Mouse (Mus musculus): Measurements from ENCODE around the gene Hirip3. TPM values are rescaled to one million over a fixed set of nuclear protein-coding genes. Genes with fewer than 3 reads are reported as not detected.
A peak's percentile ranks its signal among the peaks of the same experiment; 100 is the strongest.

Gene Hirip3
- total and polyA plus RNA-seq, 3 experiments: 55.6 to 137 TPM; not detected in 1

DNA sequence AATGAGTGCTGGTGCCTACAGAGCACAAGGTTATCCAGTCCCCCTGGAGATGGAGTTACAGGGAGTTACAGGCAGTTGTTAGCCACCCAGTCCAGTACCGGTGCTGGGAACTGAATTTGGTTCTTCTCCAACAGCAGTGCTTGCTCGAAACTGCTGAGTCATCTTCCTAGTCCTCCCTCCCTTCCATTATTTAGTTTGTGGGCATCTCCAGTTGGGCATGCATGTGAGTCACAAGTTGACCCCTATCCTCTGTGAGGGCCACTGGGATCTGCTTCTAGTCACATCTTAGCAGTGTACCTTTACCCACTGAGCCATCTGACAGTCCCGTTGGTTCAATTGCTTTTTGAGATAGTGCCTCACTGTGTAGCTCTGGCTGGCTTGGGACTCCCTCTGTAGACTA, 43.8 kb downstream of the Hirip3 start:
- peak; percentile 44; the same call in 1 of the 2 replicates for TF ChIP-seq GABPA (IDR thresholded peaks at IDR 0.05; ENCODE audit: low read depth, low read length)
- no peak for TF ChIP-seq ZMIZ1 (IDR thresholded peaks at IDR 0.05; ENCODE audit: low read depth, low read length)
- no peak for TF ChIP-seq USF1 (IDR thresholded peaks at IDR 0.05; ENCODE audit: low read depth, low read length)
- peak; percentile 68; the same call in 1 of the 2 replicates for TF ChIP-seq MAFK (IDR thresholded peaks at IDR 0.05; ENCODE audit: borderline replicate concordance, low read depth, low read length)
- H3K4me3 ChIP-seq (ENCODE audit: control insufficient read depth in 1 of 2, insufficient read depth in 1 of 2, low read depth in 2 of 2, low read length in 2 of 2): no peak overlapping the region
- H3K36me3 ChIP-seq (ENCODE audit: control insufficient read depth in 1 of 2, insufficient read depth in 2 of 2, low read length in 2 of 2): no peaks in the 10 kb centered on the region; a peak in 1 of 4 replicates
- DNase-seq (ENCODE audit: low read depth, low spot score): peak; percentile 45
- H3K27me3 ChIP-seq (ENCODE audit: control insufficient read depth in 1 of 2, insufficient read depth in 2 of 2, low read length in 2 of 2): no peaks in the 10 kb centered on the region; a peak in 3 of 4 replicates
- H3K4me1 ChIP-seq (ENCODE audit: control insufficient read depth in 1 of 2, insufficient read depth in 2 of 2, low read length in 2 of 2): peaks cover 0 to 6% of the 10 kb centered on the region in 2 experiments; a peak in 2 of 4 replicates
- H3K79me2 ChIP-seq (ENCODE audit: control insufficient read depth, insufficient read depth, low read length, poor library complexity): no peaks in the 10 kb centered on the region
- no peak overlapping the region for H3K9ac ChIP-seq (ENCODE audit: control insufficient read depth, low read depth, low read length, poor library complexity, severe bottlenecking)
- H3K27ac ChIP-seq (ENCODE audit: control insufficient read depth, low read depth, low read length): no peak overlapping the region
- no peaks in the 10 kb centered on the region for H3K9me3 ChIP-seq (replicated peaks; ENCODE audit: insufficient read depth, low read length)

DNA sequence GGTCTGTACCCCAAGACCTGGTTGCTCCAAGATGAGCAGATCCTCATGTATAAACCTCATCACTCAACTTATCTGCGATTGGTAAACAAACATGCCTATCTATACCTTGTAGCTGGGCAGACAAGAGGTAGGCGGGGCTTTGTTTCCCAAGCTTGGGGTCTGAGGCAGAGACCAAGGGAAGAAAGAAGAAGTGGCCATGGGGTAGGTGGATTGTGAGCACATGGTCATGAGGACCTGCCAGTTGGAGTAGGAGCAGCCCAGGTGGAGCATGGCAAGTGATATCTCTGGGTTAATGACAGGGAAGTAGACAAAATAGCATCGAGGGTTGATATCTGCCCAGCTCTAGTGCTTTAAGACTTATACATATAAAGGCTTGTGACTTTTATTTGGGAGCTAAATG, 53.1 kb downstream of the Hirip3 start:
- no peak overlapping the region for H3K27ac ChIP-seq (ENCODE audit: control insufficient read depth, low read depth, low read length)
- DNase-seq (ENCODE audit: low read depth, low spot score): peak; percentile 47
- H3K79me2 ChIP-seq (ENCODE audit: control insufficient read depth, insufficient read depth, low read length, poor library complexity): no peaks in the 10 kb centered on the region
- H3K36me3 ChIP-seq (ENCODE audit: control insufficient read depth in 1 of 2, insufficient read depth in 2 of 2, low read length in 2 of 2): 0 out of 4 replicates have a peak, but pooled peaks cover 0 to 3% of the 10 kb centered on the region in 2 experiments
- no peaks in the 10 kb centered on the region for H3K9me3 ChIP-seq (replicated peaks; ENCODE audit: insufficient read depth, low read length)
- peaks cover 2 to 8% of the 10 kb centered on the region in 2 experiments; a peak in 2 of 4 replicates for H3K4me1 ChIP-seq (ENCODE audit: control insufficient read depth in 1 of 2, insufficient read depth in 2 of 2, low read length in 2 of 2)
- H3K4me3 ChIP-seq (ENCODE audit: control insufficient read depth in 1 of 2, insufficient read depth in 1 of 2, low read depth in 2 of 2, low read length in 2 of 2): no peak overlapping the region
- H3K9ac ChIP-seq (ENCODE audit: control insufficient read depth, low read depth, low read length, poor library complexity, severe bottlenecking): no peak overlapping the region
- no peaks in the 10 kb centered on the region; a peak in 3 of 4 replicates for H3K27me3 ChIP-seq (ENCODE audit: control insufficient read depth in 1 of 2, insufficient read depth in 2 of 2, low read length in 2 of 2)
- peak; percentile 31; the same call in 1 of the 2 replicates for TF ChIP-seq MYC (IDR thresholded peaks at IDR 0.05; ENCODE audit: low read depth, low read length)
- TF ChIP-seq USF1 (IDR thresholded peaks at IDR 0.05; ENCODE audit: low read depth, low read length): 0 out of 2 replicates have a peak, but pooled peaks have one; percentile 21
- no peak for TF ChIP-seq KAT2A (conservative IDR thresholded peaks at IDR 0.05; ENCODE audit: low read depth, low read length)
- no peak for TF ChIP-seq ETS1 (IDR thresholded peaks at IDR 0.05; ENCODE audit: low read depth, low read length)
- TF ChIP-seq BHLHE40 (IDR thresholded peaks at IDR 0.05; ENCODE audit: borderline replicate concordance, low read depth, low read length): no peak
- peak; percentile 52; the same call in 1 of the 2 replicates for TF ChIP-seq MAX (IDR thresholded peaks at IDR 0.05; ENCODE audit: low read length)
- no peak for TF ChIP-seq E2F4 (IDR thresholded peaks at IDR 0.05; ENCODE audit: borderline replicate concordance, low read depth, low read length)
- TF ChIP-seq TCF12 (IDR thresholded peaks at IDR 0.05; ENCODE audit: low read depth, low read length): no peak
- no peak for TF ChIP-seq ZKSCAN1 (IDR thresholded peaks at IDR 0.05; ENCODE audit: low read depth, low read length)
- TF ChIP-seq MAZ (IDR thresholded peaks at IDR 0.05; ENCODE audit: low read depth, low read length): no peak

Other genes starting within 250 kb of the Hirip3 start
Only the 30 nearest of the 31 such genes appear.
- gene Sgf29, start 212.7 kb upstream of the Hirip3 start, total RNA-seq (2012; rRNA removed): 56.1 and 81.7 TPM in 2 replicates
- gene Sgf29, start 212.7 kb upstream of the Hirip3 start, polyA plus RNA-seq (2012; ENCODE audit: insufficient read depth in 1 of 2, insufficient read length in 2 of 2, low read depth in 1 of 2, low replicate concordance in 2 of 2, missing spikeins in 1 of 2): 100 to 1,000 TPM in 1 of 2 experiments, not detected in 1; 117 TPM
- gene Sult1a1, start 185.5 kb upstream of the Hirip3 start, total RNA-seq (2012; rRNA removed): not detected in 2 replicates
- gene Sult1a1, start 185.5 kb upstream of the Hirip3 start, polyA plus RNA-seq (2012; ENCODE audit: insufficient read depth in 1 of 2, insufficient read length in 2 of 2, low read depth in 1 of 2, low replicate concordance in 2 of 2, missing spikeins in 1 of 2): under 1 TPM in 1 of 2 experiments, not detected in 1; 0.36 TPM
- 138 and 163 TPM in 2 replicates for gene Bola2, start 166.6 kb upstream of the Hirip3 start, total RNA-seq (2012; rRNA removed)
- gene Bola2, start 166.6 kb upstream of the Hirip3 start, polyA plus RNA-seq (2012; ENCODE audit: insufficient read depth in 1 of 2, insufficient read length in 2 of 2, low read depth in 1 of 2, low replicate concordance in 2 of 2, missing spikeins in 1 of 2): 100 to 1,000 TPM in 1 of 2 experiments, not detected in 1; 436 TPM
- gene Slx1b, start 166.2 kb upstream of the Hirip3 start, total RNA-seq (2012; rRNA removed): 4.6 and 5.4 TPM in 2 replicates
- 10 to 100 TPM in 1 of 2 experiments, not detected in 1; 10.2 TPM for gene Slx1b, start 166.2 kb upstream of the Hirip3 start, polyA plus RNA-seq (2012; ENCODE audit: insufficient read depth in 1 of 2, insufficient read length in 2 of 2, low read depth in 1 of 2, low replicate concordance in 2 of 2, missing spikeins in 1 of 2)
- 195 and 279 TPM in 2 replicates for gene Coro1a, start 154.2 kb upstream of the Hirip3 start, total RNA-seq (2012; rRNA removed)
- gene Coro1a, start 154.2 kb upstream of the Hirip3 start, polyA plus RNA-seq (2012; ENCODE audit: insufficient read depth in 1 of 2, insufficient read length in 2 of 2, low read depth in 1 of 2, low replicate concordance in 2 of 2, missing spikeins in 1 of 2): 100 to 1,000 TPM in 1 of 2 experiments, not detected in 1; 204 TPM
- 5.2 and 7.1 TPM in 2 replicates for gene Mapk3, start 102.4 kb upstream of the Hirip3 start, total RNA-seq (2012; rRNA removed)
- gene Mapk3, start 102.4 kb upstream of the Hirip3 start, polyA plus RNA-seq (2012; ENCODE audit: insufficient read depth in 1 of 2, insufficient read length in 2 of 2, low read depth in 1 of 2, low replicate concordance in 2 of 2, missing spikeins in 1 of 2): 10 to 100 TPM in 1 of 2 experiments, not detected in 1; 45.1 TPM
- 12.6 and 12.7 TPM in 2 replicates for gene Gdpd3, start 95.6 kb upstream of the Hirip3 start, total RNA-seq (2012; rRNA removed)
- 10 to 100 TPM in 1 of 2 experiments, not detected in 1; 13.0 TPM for gene Gdpd3, start 95.6 kb upstream of the Hirip3 start, polyA plus RNA-seq (2012; ENCODE audit: insufficient read depth in 1 of 2, insufficient read length in 2 of 2, low read depth in 1 of 2, low replicate concordance in 2 of 2, missing spikeins in 1 of 2)
- gene Ypel3, start 85.0 kb upstream of the Hirip3 start, total RNA-seq (2012; rRNA removed): 2.1 and 2.7 TPM in 2 replicates
- 10 to 100 TPM in 1 of 2 experiments, not detected in 1; 12.6 TPM for gene Ypel3, start 85.0 kb upstream of the Hirip3 start, polyA plus RNA-seq (2012; ENCODE audit: insufficient read depth in 1 of 2, insufficient read length in 2 of 2, low read depth in 1 of 2, low replicate concordance in 2 of 2, missing spikeins in 1 of 2)
- gene Tbx6, start 80.5 kb upstream of the Hirip3 start, total RNA-seq (2012; rRNA removed): 0.12 and 0.13 TPM in 2 replicates
- under 1 TPM in 1 of 2 experiments, not detected in 1; 0.15 TPM for gene Tbx6, start 80.5 kb upstream of the Hirip3 start, polyA plus RNA-seq (2012; ENCODE audit: insufficient read depth in 1 of 2, insufficient read length in 2 of 2, low read depth in 1 of 2, low replicate concordance in 2 of 2, missing spikeins in 1 of 2)
- gene Ppp4c, start 69.5 kb upstream of the Hirip3 start, total RNA-seq (2012; rRNA removed): 255 and 257 TPM in 2 replicates
- 100 to 1,000 TPM; 265 to 540 TPM for gene Ppp4c, start 69.5 kb upstream of the Hirip3 start, polyA plus RNA-seq (2012; ENCODE audit: insufficient read depth in 1 of 2, insufficient read length in 2 of 2, low read depth in 1 of 2, low replicate concordance in 2 of 2, missing spikeins in 1 of 2)
- 1.7 TPM in 2 replicates for gene Fam57b, start 64.3 kb upstream of the Hirip3 start, total RNA-seq (2012; rRNA removed)
- under 1 TPM in 1 of 2 experiments, not detected in 1; 0.50 TPM for gene Fam57b, start 64.3 kb upstream of the Hirip3 start, polyA plus RNA-seq (2012; ENCODE audit: insufficient read depth in 1 of 2, insufficient read length in 2 of 2, low read depth in 1 of 2, low replicate concordance in 2 of 2, missing spikeins in 1 of 2)
- not detected in 2 replicates for gene 4930451I11Rik, start 30.3 kb upstream of the Hirip3 start, total RNA-seq (2012; rRNA removed)
- not detected for gene 4930451I11Rik, start 30.3 kb upstream of the Hirip3 start, polyA plus RNA-seq (2012; ENCODE audit: insufficient read depth in 1 of 2, insufficient read length in 2 of 2, low read depth in 1 of 2, low replicate concordance in 2 of 2, missing spikeins in 1 of 2)
- gene Doc2a, start 14.6 kb upstream of the Hirip3 start, total RNA-seq (2012; rRNA removed): 1.6 and 2.3 TPM in 2 replicates
- gene Doc2a, start 14.6 kb upstream of the Hirip3 start, polyA plus RNA-seq (2012; ENCODE audit: insufficient read depth in 1 of 2, insufficient read length in 2 of 2, low read depth in 1 of 2, low replicate concordance in 2 of 2, missing spikeins in 1 of 2): not detected
- gene Ino80e, start 405 bp downstream of the Hirip3 start, total RNA-seq (2012; rRNA removed): 77.1 and 93.0 TPM in 2 replicates
- gene Ino80e, start 405 bp downstream of the Hirip3 start, polyA plus RNA-seq (2012; ENCODE audit: insufficient read depth in 1 of 2, insufficient read length in 2 of 2, low read depth in 1 of 2, low replicate concordance in 2 of 2, missing spikeins in 1 of 2): 100 to 1,000 TPM; 189 to 476 TPM
- 26.2 and 34.2 TPM in 2 replicates for gene Taok2, start 22.7 kb downstream of the Hirip3 start, total RNA-seq (2012; rRNA removed)
- 10 to 100 TPM; 29.0 to 52.3 TPM for gene Taok2, start 22.7 kb downstream of the Hirip3 start, polyA plus RNA-seq (2012; ENCODE audit: insufficient read depth in 1 of 2, insufficient read length in 2 of 2, low read depth in 1 of 2, low replicate concordance in 2 of 2, missing spikeins in 1 of 2)
- 18.0 and 18.8 TPM in 2 replicates for gene Tmem219, start 60.9 kb downstream of the Hirip3 start, total RNA-seq (2012; rRNA removed)
- 10 to 100 TPM in 1 of 2 experiments, not detected in 1; 34.5 TPM for gene Tmem219, start 60.9 kb downstream of the Hirip3 start, polyA plus RNA-seq (2012; ENCODE audit: insufficient read depth in 1 of 2, insufficient read length in 2 of 2, low read depth in 1 of 2, low replicate concordance in 2 of 2, missing spikeins in 1 of 2)
- gene Kctd13, start 66.9 kb downstream of the Hirip3 start, total RNA-seq (2012; rRNA removed): 17.7 and 18.1 TPM in 2 replicates
- 10 to 100 TPM in 1 of 2 experiments, not detected in 1; 26.2 TPM for gene Kctd13, start 66.9 kb downstream of the Hirip3 start, polyA plus RNA-seq (2012; ENCODE audit: insufficient read depth in 1 of 2, insufficient read length in 2 of 2, low read depth in 1 of 2, low replicate concordance in 2 of 2, missing spikeins in 1 of 2)
- 0.15 TPM in 1 of 2 replicates, not detected in the other for gene Asphd1, start 87.6 kb downstream of the Hirip3 start, total RNA-seq (2012; rRNA removed)
- gene Asphd1, start 87.6 kb downstream of the Hirip3 start, polyA plus RNA-seq (2012; ENCODE audit: insufficient read depth in 1 of 2, insufficient read length in 2 of 2, low read depth in 1 of 2, low replicate concordance in 2 of 2, missing spikeins in 1 of 2): under 1 TPM in 1 of 2 experiments, not detected in 1; 0.74 TPM
- 0.49 and 2.0 TPM in 2 replicates for gene Sez6l2, start 88.6 kb downstream of the Hirip3 start, total RNA-seq (2012; rRNA removed)
- 1 to 10 TPM in 1 of 2 experiments, not detected in 1; 6.1 TPM for gene Sez6l2, start 88.6 kb downstream of the Hirip3 start, polyA plus RNA-seq (2012; ENCODE audit: insufficient read depth in 1 of 2, insufficient read length in 2 of 2, low read depth in 1 of 2, low replicate concordance in 2 of 2, missing spikeins in 1 of 2)
- gene Cdipt, start 113.9 kb downstream of the Hirip3 start, total RNA-seq (2012; rRNA removed): 72.5 and 98.4 TPM in 2 replicates
- 100 to 1,000 TPM in 1 of 2 experiments, not detected in 1; 151 TPM for gene Cdipt, start 113.9 kb downstream of the Hirip3 start, polyA plus RNA-seq (2012; ENCODE audit: insufficient read depth in 1 of 2, insufficient read length in 2 of 2, low read depth in 1 of 2, low replicate concordance in 2 of 2, missing spikeins in 1 of 2)
- gene Cdiptos, start 114.1 kb downstream of the Hirip3 start, total RNA-seq (2012; rRNA removed): 0.35 and 0.49 TPM in 2 replicates
- 1 to 10 TPM in 1 of 2 experiments, not detected in 1; 1.8 TPM for gene Cdiptos, start 114.1 kb downstream of the Hirip3 start, polyA plus RNA-seq (2012; ENCODE audit: insufficient read depth in 1 of 2, insufficient read length in 2 of 2, low read depth in 1 of 2, low replicate concordance in 2 of 2, missing spikeins in 1 of 2)
- 19.4 and 19.8 TPM in 2 replicates for gene Mvp, start 152.6 kb downstream of the Hirip3 start, total RNA-seq (2012; rRNA removed)
- gene Mvp, start 152.6 kb downstream of the Hirip3 start, polyA plus RNA-seq (2012; ENCODE audit: insufficient read depth in 1 of 2, insufficient read length in 2 of 2, low read depth in 1 of 2, low replicate concordance in 2 of 2, missing spikeins in 1 of 2): 10 to 100 TPM in 1 of 2 experiments, not detected in 1; 20.6 TPM
- gene Pagr1b, start 154.5 kb downstream of the Hirip3 start, total RNA-seq (2012; rRNA removed): 0.39 TPM in 1 of 2 replicates, not detected in the other
- 1 to 10 TPM in 1 of 2 experiments, not detected in 1; 4.5 TPM for gene Pagr1b, start 154.5 kb downstream of the Hirip3 start, polyA plus RNA-seq (2012; ENCODE audit: insufficient read depth in 1 of 2, insufficient read length in 2 of 2, low read depth in 1 of 2, low replicate concordance in 2 of 2, missing spikeins in 1 of 2)
- gene Pagr1a, start 155.4 kb downstream of the Hirip3 start, total RNA-seq (2012; rRNA removed): 55.4 and 60.2 TPM in 2 replicates
- gene Pagr1a, start 155.4 kb downstream of the Hirip3 start, polyA plus RNA-seq (2012; ENCODE audit: insufficient read depth in 1 of 2, insufficient read length in 2 of 2, low read depth in 1 of 2, low replicate concordance in 2 of 2, missing spikeins in 1 of 2): 10 to 100 TPM in 1 of 2 experiments, not detected in 1; 85.9 TPM
- gene Gm42742, start 159.1 kb downstream of the Hirip3 start, total RNA-seq (2012; rRNA removed): 13.8 and 20.5 TPM in 2 replicates
- 10 to 100 TPM in 1 of 2 experiments, not detected in 1; 27.2 TPM for gene Gm42742, start 159.1 kb downstream of the Hirip3 start, polyA plus RNA-seq (2012; ENCODE audit: insufficient read depth in 1 of 2, insufficient read length in 2 of 2, low read depth in 1 of 2, low replicate concordance in 2 of 2, missing spikeins in 1 of 2)
- gene Prrt2, start 159.2 kb downstream of the Hirip3 start, total RNA-seq (2012; rRNA removed): 0.12 and 0.13 TPM in 2 replicates
- 1 to 10 TPM in 1 of 2 experiments, not detected in 1; 1.4 TPM for gene Prrt2, start 159.2 kb downstream of the Hirip3 start, polyA plus RNA-seq (2012; ENCODE audit: insufficient read depth in 1 of 2, insufficient read length in 2 of 2, low read depth in 1 of 2, low replicate concordance in 2 of 2, missing spikeins in 1 of 2)
- gene Maz, start 165.1 kb downstream of the Hirip3 start, total RNA-seq (2012; rRNA removed): 231 and 234 TPM in 2 replicates
- gene Maz, start 165.1 kb downstream of the Hirip3 start, polyA plus RNA-seq (2012; ENCODE audit: insufficient read depth in 1 of 2, insufficient read length in 2 of 2, low read depth in 1 of 2, low replicate concordance in 2 of 2, missing spikeins in 1 of 2): 100 to 1,000 TPM in 1 of 2 experiments, not detected in 1; 540 TPM
- 57.7 and 75.7 TPM in 2 replicates for gene Kif22, start 180.5 kb downstream of the Hirip3 start, total RNA-seq (2012; rRNA removed)
- 100 to 1,000 TPM; 119 to 298 TPM for gene Kif22, start 180.5 kb downstream of the Hirip3 start, polyA plus RNA-seq (2012; ENCODE audit: insufficient read depth in 1 of 2, insufficient read length in 2 of 2, low read depth in 1 of 2, low replicate concordance in 2 of 2, missing spikeins in 1 of 2)
- 57.1 and 89.3 TPM in 2 replicates for gene Zg16, start 225.4 kb downstream of the Hirip3 start, total RNA-seq (2012; rRNA removed)
- gene Zg16, start 225.4 kb downstream of the Hirip3 start, polyA plus RNA-seq (2012; ENCODE audit: insufficient read depth in 1 of 2, insufficient read length in 2 of 2, low read depth in 1 of 2, low replicate concordance in 2 of 2, missing spikeins in 1 of 2): 10 to 100 TPM in 1 of 2 experiments, not detected in 1; 50.4 TPM
- gene AI467606, start 229.4 kb downstream of the Hirip3 start, total RNA-seq (2012; rRNA removed): 51.1 and 54.9 TPM in 2 replicates
- gene AI467606, start 229.4 kb downstream of the Hirip3 start, polyA plus RNA-seq (2012; ENCODE audit: insufficient read depth in 1 of 2, insufficient read length in 2 of 2, low read depth in 1 of 2, low replicate concordance in 2 of 2, missing spikeins in 1 of 2): 100 to 1,000 TPM in 1 of 2 experiments, 10 to 100 TPM in 1; 79.4 to 101 TPM

Measured in MEL (cell line).